Mouse (Mus musculus) thymus, postnatal 4 days (tissue): ENCODE results near the gene Spata5.

ENCODE experiments used
- DNase-seq: peaks from one replicate; pipeline ENCODE4 v3.0.0; 2021

Gene Spata5

DNA sequence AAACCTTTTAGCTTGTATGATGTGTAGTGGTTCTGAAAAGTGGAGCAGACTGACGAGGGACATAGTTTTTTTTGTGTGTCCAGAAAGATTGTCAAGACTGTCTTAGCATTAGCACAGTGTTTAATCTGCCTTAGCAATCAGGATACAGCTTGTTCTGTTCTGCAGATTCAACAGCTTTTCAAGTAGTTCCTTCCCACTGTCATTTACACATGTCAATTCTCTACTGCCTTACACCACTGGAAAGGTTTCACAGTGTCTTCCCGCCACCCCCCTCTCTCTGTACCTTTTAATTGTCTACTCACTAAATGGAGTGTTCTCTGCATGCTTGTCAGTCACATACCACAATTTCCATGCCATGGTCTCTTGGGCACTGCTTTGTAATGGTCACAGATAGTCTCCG, 1.5 kb downstream of the Spata5 start:
- DNase-seq: no peak

DNA sequence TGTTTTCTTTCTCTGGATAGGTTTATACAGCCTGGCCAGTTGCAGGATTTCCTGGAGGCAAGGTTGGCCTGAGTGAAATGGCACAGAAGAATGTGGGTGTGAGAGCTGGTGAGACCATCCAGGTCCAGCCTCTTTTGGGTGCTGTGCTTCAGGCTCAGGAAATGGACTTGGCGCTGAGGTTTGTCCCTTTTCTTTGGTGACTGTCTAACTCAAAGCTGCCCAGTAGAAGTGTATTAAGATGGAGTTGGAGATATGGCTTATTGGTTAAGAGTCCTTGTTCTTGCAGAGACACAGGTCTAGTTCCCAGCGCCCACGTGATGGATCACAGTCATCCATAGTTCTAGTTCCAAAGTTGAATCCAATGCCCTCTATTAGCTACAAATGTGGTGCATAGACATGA, 6.4 kb downstream of the Spata5 start:
- DNase-seq: no peak

DNA sequence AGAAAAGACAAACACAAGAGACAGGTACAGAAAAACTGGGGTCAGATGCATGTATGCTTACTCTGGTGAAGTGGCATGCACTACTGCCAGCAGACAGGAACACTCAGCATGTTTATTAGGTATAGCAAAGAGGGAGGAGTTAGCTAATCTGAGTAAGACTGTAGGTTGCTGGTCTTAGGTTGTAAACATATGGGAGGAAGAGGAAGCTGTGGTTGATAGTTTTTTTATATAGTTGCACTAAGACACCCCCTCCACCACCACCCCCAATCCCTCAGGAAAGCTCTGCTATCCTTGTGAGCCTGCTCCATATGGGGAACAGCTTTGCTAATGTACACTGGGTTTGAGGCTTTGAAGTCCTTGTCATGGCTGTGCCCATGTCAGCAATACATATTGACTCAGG, 10.7 kb downstream of the Spata5 start:
- DNase-seq: no peak

DNA sequence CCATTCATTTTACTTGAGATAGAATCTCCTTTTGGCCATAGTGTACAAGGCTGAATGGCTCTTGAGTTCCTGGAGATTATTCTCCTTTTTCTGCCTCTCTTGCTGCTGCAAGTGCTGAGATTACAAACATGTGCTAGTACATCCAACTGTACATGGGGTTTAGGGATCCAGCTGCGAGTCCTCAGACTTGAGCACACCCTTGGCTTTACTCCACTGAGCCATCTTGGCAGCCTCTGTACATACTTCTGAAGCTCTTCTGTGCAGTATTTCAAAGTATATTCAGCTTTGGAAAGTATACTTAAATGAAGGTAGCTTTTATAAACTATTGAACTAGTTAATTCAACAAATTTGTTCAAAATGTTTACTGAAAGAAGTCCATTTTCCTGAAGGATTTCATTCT, 20.1 kb downstream of the Spata5 start:
- no peak for DNase-seq

DNA sequence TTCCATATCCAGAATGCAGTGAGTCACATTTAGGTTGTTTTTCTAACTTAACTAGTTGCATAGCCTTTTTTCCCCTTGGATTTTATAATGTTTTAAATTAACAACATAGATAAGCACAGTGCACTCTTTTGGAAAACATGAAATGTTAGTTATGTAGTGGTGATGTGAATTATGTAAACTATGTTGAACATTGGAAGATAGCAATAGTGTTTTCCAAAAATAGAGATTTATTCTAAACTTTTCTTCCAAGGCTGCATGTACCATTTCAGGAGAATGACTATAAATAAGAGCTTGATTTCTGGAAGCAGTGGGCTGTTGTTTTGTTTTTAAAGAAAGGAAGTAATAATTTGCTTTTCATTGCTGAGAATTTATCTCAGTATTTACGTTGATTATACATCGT, 23.7 kb downstream of the Spata5 start:
- no peak for DNase-seq

DNA sequence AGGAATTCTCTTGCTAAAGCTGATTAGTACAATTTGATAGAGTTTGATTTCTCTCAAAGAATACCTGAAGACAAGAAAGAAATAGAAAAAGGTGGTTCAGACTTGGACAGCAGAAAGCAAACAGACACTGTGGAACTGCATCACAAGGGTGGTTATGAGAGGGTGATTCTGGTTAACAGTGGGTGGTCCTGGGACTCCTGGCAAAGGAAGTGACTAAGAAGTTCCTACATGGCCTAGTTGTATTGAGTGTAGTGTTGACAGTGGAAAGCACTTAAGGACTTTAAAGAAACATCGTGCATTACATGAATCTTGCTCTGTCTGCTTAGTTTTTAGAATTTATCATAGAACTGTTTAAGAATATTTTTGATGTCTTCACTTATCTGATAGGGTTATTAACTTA, 36.3 kb downstream of the Spata5 start:
- DNase-seq: no peak

DNA sequence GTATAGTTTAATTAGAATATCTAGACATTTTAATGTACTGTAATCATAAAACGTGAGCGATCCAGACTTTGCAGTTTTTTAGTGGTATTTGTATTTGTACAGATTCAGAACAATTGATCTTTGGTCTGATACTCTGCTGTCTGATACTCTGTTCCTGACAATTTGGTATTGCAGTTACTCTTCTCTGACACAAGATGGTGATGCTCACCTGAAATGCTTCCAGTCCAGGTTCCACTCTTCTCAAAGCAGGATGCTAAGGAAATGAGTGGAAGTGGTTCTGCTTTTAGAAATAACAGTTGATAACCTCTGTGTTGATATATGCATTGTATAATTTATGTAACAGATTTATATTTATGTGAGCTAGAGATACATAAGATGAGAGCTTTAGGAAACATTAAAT, 48.5 kb downstream of the Spata5 start:
- DNase-seq: no peak

DNA sequence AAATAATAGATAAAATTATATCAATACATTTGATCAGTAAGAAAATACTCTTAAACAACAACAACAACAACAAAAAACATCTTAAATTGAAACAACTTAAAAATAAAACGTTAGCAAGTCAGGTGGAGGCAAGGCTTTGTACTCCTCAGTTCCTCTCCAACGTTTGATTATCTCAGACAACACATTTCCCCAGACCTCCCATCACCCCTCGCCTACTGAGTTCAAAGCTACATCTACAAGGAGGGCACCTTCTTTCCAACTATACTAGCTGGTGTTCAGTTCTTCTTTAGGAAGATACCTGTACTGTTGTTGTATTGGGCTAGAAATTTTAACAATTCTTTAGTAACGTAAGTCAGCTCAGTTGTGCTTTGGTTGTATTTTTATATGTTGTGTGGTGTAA, 49.7 kb downstream of the Spata5 start:
- no peak for DNase-seq

DNA sequence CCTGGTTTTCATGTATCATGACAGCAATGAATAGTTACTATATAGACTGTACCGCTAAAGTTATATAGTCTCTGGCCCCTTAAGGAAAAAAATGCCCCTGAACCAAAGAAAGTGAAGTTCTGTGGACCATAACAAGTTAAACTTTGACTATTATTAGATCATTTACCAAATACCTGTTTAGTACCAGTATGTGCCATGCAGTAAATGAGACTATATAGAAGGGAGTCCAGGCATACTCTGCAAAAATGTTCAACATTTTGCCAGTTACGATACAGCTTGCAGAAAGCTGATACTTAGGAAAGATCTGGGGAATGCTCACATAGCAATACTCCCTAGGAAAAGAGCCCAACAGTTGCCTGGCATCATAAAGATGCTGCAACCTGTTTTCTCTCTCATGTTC, 51.2 kb downstream of the Spata5 start:
- DNase-seq: no peak

DNA sequence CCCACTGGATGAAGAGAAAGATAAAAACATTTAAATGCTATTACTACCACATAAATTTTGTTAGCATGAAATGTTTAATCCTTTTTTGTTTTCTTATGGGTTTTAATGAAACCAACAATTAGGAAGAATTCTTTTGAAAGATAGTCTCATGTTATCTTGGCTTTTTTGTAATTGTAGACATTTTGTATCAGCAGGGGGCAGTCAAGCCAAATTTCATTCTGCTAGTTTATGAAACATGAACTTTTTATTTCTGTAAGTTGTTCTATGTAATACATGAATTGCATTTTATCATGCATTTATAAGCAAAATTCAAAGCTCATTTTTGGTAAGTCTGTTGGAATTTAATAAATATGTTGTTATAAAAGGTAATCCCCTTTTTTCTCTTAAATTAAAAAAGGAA, 52.8 kb downstream of the Spata5 start:
- peak; percentile 35 for DNase-seq

DNA sequence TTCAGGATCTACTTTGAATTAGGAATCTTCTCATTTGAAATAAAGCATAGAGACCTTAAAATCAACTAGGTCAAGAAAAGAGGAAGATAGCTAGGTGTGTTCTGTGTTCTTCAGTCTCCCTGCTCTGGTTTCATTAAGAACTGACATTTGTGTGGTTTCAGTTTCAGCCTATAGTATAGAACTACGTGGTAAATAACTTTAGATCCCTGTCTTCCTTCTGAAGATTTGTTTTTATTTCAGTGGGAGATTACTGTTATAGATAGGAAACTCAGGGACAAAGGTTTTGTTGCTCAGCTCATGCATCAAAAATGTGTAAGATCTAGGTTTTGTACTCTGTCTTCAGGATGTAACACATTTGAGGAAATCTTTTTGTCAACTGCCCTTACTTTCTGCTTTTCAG, 56.8 kb downstream of the Spata5 start:
- DNase-seq: no peak

DNA sequence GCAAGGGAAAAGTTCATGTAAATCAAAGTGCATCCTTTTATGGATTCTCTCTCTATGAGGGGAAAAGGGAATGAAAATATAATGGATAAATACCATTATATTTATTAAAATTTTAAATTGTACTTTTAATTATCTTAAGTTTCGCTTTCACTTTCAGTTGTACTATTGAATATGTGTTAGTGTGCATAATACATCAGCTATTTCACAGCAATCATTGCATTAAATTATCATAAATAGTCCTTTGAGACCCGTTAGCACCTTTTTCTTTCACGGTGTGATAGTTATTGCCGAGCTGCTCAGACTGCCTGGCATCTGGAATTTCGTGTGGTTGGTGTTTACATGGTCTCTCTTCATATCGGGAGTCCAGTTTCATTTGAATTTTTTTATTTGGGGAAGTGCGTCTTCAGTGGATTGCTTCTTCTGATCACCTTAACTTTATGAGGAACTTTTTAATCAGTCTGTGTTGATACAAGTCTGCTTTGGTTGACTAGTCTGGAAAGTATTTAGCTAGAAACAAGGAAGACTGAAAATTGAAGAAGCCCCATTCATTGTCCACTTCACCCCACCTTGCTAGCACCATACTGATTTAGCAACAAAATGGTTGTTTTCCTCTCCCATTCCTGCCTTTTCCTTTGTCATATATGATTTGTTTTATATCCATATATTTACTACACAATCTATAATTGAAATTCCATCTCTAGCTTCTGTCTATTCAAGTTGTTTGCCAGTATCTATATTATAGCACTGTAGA, 57.9 kb downstream of the Spata5 start:
- no peak for DNase-seq

DNA sequence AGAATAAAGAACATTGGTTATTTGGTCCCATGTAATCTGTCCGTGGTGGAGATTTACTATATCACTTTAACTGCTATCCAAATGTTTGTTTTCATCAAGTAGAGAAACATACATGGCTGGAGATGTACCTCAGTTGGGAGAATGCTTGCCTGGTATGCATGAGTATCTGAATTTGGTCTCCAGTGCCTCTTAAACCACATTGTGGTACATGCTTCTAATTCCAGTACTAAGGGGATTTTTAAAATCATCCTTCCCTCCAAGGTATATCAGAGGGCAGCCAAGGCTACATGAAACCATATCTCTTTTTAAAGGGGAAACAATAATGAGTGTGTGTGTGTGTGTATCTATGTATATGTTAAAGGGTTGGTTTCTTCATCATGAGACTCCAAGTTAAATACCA, 60.1 kb downstream of the Spata5 start:
- no peak for DNase-seq

DNA sequence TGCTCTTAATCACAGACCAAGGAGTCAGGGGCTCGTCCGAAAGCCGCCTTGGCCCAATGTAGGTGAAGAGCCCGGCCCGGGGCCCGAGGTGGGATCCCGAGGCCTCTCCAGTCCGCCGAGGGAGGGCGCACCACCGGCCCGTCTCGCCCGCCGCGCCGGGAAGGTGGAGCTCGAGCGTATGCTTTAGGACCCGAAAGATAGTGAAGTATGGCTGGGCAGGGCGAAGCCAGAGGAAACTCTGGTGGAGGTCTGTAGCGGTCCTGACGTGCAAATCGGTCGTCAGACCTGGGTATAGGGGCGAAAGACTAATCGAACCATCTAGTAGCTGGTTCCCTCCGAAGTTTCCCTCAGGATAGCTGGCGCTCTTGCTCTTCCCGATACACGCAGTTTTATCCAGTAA, 61.6 kb downstream of the Spata5 start:
- DNase-seq: no peak

DNA sequence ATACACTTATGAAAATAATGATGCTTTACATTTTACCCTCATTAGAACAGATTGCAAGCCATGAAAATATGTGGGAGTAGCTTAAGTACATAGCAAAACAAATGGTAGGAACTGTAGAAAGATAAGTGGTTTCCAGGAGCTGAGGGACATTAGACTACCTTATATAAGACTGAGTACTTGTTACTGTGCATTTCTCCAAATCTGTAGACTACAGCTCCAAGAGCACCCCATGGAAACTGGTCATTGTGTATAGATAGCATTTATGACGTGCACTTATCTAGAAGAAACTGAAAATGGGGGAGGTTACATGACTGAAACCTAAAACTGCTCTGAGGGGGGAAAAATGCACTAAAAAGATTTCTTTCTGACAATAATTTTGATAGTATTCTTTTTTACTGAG, 63.0 kb downstream of the Spata5 start:
- DNase-seq: no peak

DNA sequence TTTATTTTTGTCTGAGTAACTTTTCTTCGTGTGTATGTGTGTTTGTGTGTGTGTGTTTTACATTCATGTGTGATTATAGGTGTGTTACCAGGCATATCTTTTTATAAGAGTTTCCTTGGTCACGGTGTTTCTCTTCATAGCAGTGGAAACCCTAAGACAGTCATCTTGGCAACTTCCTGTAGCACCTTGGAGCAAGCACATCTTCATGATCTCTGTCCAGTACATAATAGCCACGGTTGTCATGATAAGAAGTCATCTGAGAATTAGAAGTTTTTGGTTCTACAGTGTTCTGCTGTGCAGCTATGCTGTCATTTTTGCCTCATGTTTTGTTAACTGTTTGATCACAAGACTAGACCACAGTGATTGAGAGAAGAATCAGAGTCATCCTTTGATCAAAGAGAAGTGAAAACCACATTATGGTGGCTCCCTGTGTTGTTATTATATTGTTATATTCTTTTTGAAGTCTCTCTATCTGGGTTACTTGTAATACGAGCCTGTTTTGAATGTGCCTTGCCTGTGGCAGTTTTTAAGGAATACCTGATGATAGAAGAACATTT, 64.1 kb downstream of the Spata5 start:
- no peak for DNase-seq

DNA sequence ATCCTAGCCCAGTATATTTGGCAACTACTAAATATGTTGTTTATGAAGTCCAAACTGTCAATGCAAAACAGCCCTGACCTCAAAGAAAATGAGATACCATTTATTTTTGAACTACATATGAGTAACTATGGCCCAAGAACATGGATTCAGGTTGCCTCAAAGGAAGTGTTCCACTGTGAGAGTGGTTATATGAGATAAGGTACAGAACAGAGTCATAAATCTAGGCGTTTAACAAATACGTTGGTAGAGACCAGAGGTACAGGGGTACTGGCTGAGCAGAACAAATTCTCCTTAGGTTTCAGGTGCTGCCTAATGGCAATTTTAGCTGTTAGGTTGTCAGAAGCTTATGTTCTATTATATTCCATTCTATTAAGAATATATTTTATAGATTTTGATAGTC, 67.9 kb downstream of the Spata5 start:
- no peak for DNase-seq

DNA sequence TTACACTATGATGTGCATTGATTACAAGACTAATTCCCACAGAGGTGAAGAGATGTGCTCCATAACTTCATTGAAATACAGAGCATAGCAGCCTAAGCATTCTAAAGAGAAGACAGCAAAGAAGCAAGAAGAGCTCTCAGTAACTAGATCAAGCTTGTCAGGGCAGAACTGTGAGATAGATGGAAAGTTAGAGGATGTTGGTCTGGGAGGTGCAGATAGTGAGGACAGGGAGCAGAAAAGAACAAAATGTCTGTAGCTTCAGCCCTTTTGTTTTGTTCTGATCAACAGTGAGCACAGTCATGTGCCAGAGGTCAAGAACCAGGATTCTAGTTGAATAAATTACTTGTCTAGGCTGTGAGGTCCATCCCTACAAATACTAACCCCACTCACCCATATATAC, 68.5 kb downstream of the Spata5 start:
- no peak for DNase-seq

DNA sequence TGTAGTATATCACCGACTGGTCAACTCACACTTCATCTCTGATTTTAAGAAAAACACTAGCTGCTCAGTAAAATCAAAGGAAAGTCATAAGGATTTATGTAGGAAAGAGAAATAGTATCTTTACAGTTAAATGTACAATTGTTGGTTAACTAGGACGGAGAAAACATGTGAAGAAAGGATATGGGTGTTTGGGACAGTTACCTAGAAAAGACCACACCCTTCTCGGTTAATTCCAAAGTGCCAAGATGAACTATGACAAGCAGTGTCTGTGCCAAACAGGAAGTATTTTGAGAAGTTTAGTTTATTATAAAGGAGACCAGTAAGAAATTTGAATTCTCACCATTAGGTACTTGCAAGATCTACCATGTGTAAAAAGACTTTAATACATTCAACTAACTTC, 70.3 kb downstream of the Spata5 start:
- DNase-seq: no peak

DNA sequence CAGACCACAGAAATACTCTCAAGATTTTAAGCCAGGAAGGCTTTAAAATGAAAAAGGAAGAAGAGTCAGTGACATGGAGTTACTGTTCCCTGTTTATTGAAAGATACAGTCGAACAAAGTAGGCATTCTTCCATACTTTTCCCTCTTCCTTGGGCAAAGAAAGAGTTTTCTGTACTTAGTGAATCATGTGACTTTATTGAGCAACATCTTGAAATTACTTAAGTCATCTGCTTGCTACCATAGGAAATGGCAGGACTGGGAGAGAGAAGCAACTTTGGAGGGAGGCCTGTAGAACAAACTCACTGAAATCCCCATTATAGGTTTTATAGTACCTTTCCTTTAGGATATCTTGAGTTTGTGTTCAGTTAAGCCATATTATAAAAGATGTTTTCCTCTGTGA, 81.2 kb downstream of the Spata5 start:
- DNase-seq: no peak

DNA sequence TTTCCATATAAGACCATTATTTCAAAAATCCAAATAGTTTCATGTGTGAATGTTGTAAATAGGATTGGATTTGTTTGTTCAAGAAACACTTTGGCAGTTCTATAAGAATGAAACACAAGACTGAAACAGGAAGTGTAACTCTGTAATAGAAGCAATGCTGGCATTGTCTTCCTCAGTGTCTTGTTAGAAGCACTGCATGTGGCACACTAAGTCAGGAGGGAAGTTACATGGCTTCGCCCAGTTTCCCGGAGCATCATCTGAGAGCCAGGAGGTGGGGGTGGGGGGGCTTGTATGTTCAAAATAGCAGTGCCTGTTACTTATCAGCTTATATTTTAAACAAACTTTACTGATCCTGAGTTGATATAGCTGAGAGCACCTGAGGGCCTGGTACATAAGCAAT, 82.9 kb downstream of the Spata5 start:
- no peak for DNase-seq

DNA sequence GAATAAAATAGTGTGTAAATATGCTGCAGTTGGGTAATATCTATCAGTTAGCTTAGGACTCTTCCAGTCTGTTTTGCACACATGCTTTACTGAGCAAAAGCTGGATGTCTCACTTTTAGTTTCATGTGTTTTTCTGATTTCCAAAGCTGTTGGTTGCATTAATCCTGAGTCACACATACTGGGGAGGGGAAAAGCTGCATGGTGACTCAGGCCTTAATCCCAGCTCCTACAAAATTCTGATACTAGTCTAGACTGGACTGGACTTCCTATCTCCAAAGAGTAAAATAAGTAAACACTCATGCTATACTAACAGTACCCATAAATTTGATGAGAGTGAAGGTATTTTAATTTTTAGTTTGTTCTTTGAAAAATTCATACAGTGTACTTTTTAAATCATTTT, 84.2 kb downstream of the Spata5 start:
- DNase-seq: no peak

DNA sequence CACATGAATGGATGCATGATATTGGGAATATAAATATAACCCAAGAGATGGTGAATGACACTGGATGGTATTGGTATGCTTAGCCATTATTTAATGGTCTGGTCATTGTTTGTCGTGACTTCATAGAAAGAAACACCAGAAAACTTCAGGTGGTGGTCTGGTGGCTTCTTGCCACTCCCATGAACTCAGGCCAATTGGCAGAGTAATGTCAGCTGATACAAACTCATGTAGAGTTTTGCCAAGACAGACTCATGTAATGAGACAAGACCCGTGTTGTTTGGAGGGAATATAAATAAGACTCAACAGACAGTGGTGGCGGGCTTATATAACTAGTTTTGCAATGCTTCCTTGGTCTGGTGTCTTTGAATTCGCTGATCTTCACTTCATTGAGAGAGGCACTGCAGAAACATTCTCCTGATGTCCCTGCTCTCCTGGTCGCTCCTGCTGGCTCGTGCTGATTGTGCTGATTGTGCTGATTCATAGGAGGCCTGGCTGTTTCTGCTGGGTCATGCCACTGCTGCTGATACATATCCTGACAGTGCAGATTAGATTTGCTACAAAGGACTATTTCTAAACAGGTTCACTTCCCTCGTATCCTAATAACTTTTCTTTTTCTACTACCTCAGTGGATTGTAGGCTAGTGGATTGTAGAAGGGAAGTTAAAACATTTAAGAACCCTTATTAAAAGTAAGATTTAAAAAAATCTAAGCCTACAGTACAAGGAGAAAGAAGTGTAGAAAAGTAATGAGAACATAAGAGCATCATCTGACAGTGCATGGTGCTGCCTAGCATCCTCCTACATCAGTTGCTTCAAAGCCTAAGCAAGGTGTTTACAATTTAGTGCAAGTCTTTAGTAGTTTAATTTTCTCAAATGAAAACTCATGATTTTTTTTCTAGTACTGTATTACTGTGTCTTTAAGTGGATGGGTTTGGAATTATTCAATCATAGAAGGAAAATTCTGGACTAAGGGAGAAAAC, 90.6 kb downstream of the Spata5 start:
- DNase-seq: no peak

DNA sequence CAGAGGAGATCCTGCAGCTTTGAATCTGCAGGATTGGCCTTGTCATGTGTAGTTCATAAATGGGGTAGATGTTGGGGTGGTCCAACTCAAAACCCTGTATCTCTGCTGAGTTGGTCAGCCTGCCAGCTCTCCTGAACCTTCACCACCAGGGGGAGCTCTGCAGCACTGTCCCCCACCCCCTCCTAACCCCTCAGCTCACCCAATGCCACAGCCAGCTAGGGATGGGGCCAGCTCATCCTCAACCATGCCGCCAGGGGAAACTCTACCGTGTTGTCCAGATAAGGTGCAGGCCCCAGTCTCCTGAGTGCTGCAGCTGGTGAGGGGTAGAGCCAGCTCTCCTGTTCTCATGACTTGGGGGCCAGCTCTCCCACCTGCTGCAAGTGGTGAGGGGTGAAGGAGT, 95.8 kb downstream of the Spata5 start:
- DNase-seq: peak; percentile 88
